Mouse (Mus musculus): Measurements from ENCODE around the gene Notch1.

Gene Notch1

DNA sequence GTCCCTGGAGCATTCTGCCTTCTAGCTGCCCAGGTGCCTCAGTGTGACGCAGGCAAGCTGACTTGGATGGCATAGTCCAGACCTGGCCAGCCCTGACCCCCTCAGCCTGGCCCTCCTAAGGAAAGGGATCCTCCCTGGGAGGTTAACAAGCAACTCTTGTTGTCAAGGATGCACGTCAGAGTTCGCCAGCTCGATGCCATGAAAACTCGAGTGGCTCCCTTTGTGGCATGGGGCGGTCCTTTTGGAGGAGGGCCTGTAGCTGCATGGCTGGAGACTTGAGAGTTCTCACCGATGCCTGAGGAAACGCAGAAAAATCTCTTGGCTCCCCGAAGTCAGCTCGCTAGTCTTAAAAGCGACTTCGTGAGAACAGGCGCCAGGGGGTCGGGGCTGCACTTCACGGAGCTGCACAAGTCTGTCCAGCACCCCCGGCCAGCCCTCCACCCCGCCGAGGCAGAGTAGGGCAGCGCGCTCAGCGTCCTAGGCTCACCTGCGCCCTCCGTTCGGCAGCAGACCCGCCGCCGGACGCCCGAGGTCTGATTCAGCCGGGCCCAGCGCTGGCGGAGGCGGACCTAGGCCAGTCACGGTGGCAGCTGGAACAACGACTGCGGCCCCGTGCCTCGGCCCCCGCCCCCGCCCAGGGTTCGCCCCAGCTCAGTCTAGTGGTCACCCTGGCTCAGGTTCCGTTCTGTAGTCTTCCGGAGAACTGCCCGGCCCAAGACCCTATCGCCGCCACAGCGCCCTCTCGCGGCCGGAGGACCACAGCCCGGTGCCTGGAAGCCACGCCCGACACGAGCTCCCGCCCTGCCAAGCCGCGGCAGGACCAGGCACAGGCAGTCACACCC lies 107.7 kb downstream of the Notch1 start, which contains the start of gene Inpp5e:
Inpp5e (minus strand) TSS at position 689 of the 842 bp plus-strand sequence.
- peak; percentile 91 for DNase-seq (ENCODE audit: low spot score)
